22 mouse cellular contexts compared by ENCODE assay signal in genomic region chr2:60070938-60071337, GRCm38 (mm10).
A peak's percentile ranks its signal among the peaks of the same experiment; 100 is the strongest.
DNase-seq lines count a peak whose midpoint lies in the region; ATAC-seq lines count a peak whose summit lies in the region.
"Had no signal": no experiment of that assay in that cellular context is flagged by ENCODE, and none has a peak within 500 bp of the region (broad histone marks: within the 10 kb centered on the region; RNA-seq: fewer than 3 reads in every experiment).

No protein-coding gene starts in this region.

- no peaks in the 10 kb centered on the region for H3K9me3 ChIP-seq in heart, embryonic 16.5 days (replicated peaks; ENCODE audit: control insufficient read depth, low read length)
- no peaks in the 10 kb centered on the region for H3K9me3 ChIP-seq in megakaryocyte, embryonic 14.5 days
- H3K9me3 ChIP-seq: embryonic facial prominence, embryonic 10.5 days; limb, embryonic 10.5 days; midbrain, embryonic 10.5 days had no signal

- WGBS in heart, embryonic 16.5 days: 73% methylated on average over 5 of the region's 5 CpGs

- H3K4me3 ChIP-seq in heart, embryonic 16.5 days (ENCODE audit: low read length): no peak overlapping the region
- H3K4me3 ChIP-seq in megakaryocyte, embryonic 14.5 days (replicated peaks): peak overlapping the region; percentile 21
- H3K4me3 ChIP-seq: embryonic facial prominence, embryonic 10.5 days; limb, embryonic 10.5 days; midbrain, embryonic 10.5 days had no signal

- DNase-seq in cerebellum, adult 9-11 months: no peak
- DNase-seq in heart, postnatal 36 days: no peak
- DNase-seq in cerebellum, postnatal 10 days: peak; percentile 33 to 58
- DNase-seq in c-Kit-positive CD71-positive TER-119-positive erythroid progenitor cells, embryonic 14.5 days (ENCODE audit: low spot score): no peak
- DNase-seq in urinary bladder, postnatal 25 days (ENCODE audit: low spot score): no peak
- DNase-seq: adrenal gland, adult 2 months; heart, postnatal 10 days; layer of hippocampus, postnatal 36 days; lung, postnatal 10 days; right cerebral cortex, adult 18-20 months; thymus, postnatal 14 days had no signal

- H3K9ac ChIP-seq in heart, embryonic 16.5 days (ENCODE audit: low read length): no peak overlapping the region
- H3K9ac ChIP-seq: liver, embryonic 14.5 days had no signal

- peaks cover 10% of the 10 kb centered on the region for H3K4me1 ChIP-seq in heart, embryonic 16.5 days (ENCODE audit: control insufficient read depth, insufficient read depth, low read length)
- H3K4me1 ChIP-seq in megakaryocyte, embryonic 14.5 days: peaks cover 52% of the 10 kb centered on the region

- intact Hi-C loops in heart, postnatal 36 days (cut with DNase I): loop anchor here (10.0 kb wide), 1 partner anchor 546 kb away; no protein-coding TSS in a partner anchor

- H3K4me2 ChIP-seq in heart, embryonic 16.5 days (ENCODE audit: low read depth, low read length): no peak overlapping the region

- ATAC-seq in cerebellum, adult (ENCODE audit: insufficient number of reproducible peaks, low FRiP score, low TSS enrichment): 0 out of 2 replicates have a peak, but pooled peaks have one; percentile 26
- no peak for ATAC-seq in heart, embryonic 16.5 days (replicated peaks; ENCODE audit: extremely low read depth, insufficient read depth, low FRiP score)
- ATAC-seq: forebrain, embryonic 14.5 days; hindbrain, embryonic 16.5 days; intestine, postnatal 0 days had no signal

- H3K27ac ChIP-seq in heart, embryonic 16.5 days (ENCODE audit: low read length): peak overlapping the region; percentile 31
- H3K27ac ChIP-seq: embryonic facial prominence, embryonic 10.5 days; limb, embryonic 10.5 days; liver, embryonic 14.5 days; midbrain, embryonic 10.5 days; stomach, postnatal 0 days had no signal

- peaks cover 3% of the 10 kb centered on the region; the same call in 1 of the 2 replicates for H3K36me3 ChIP-seq in heart, embryonic 16.5 days (ENCODE audit: control insufficient read depth, insufficient read depth)
- H3K36me3 ChIP-seq in megakaryocyte, embryonic 14.5 days (replicated peaks; ENCODE audit: low read length): peaks cover 17% of the 10 kb centered on the region

- H3K27me3 ChIP-seq in heart, embryonic 16.5 days (ENCODE audit: control insufficient read depth, insufficient read depth, low read length): no peaks in the 10 kb centered on the region
- no peaks in the 10 kb centered on the region for H3K27me3 ChIP-seq in megakaryocyte, embryonic 14.5 days (replicated peaks)

Comparison
In these comparisons a context has a peak if more than half of its experiments do, and no peak if none do; other contexts are left out.
1. DNase-seq: peak in cerebellum, postnatal 10 days (2 of 2); none in cerebellum, adult 9-11 months (single experiment), heart, postnatal 36 days (0 of 2), c-Kit-positive CD71-positive TER-119-positive erythroid progenitor cells, embryonic 14.5 days (single experiment) and urinary bladder, postnatal 25 days (single experiment).